Mouse (Mus musculus) left cerebral cortex, adult 2 months (tissue): ENCODE data around the gene Slfn8. TPM values are rescaled to one million over a fixed set of nuclear protein-coding genes. Genes with fewer than 3 reads are reported as not detected.
"Not testable (repeated sequence)": the region's sequence is repeated elsewhere in the genome, so short reads cannot be mapped to it uniquely, and the experiment has no call there.

ENCODE experiments used
- DNase-seq, 2 experiments: peaks; one replicate each; pipeline ENCODE4 v3.0.0; 2021 to 2022; ENCODE audit warnings: low spot score in 2 of 2, mixed read lengths in 1 of 2; ENCODE audit errors: extremely low spot score in 1 of 2
- H3K27ac ChIP-seq: fragments of 200-600 bp; 2 replicates; pipeline ENCODE4 v1.8.1; 2022
- H3K4me3 ChIP-seq: fragments of 200-600 bp; 2 replicates; pipeline ENCODE4 v1.8.1; 2022
- CTCF ChIP-seq: fragments of 200-600 bp; IDR thresholded peaks from 2 replicates; pipeline ENCODE4 v1.8.1; 2022; ENCODE audit warnings: antibody characterized with exemption, mild to moderate bottlenecking, moderate library complexity
- intact Hi-C: fragments of 180-260 bp; cut with DNase I; formaldehyde crosslinking; loops from one replicate; pipeline ENCODE4 v1.15.1; 2025
- total RNA-seq, 2 experiments: library from RNA; stranded (reverse); gene quantifications; 2 replicates each; pipeline ENCODE4 v1.2.3; 2021

Gene Slfn8
- total RNA-seq, 2 experiments from 2014 or later = 0.26 to 0.61 TPM

GRCm38 (mm10) chr11:83043891-83044290 is 23.3 kb upstream of the Slfn8 start:
- no peak for DNase-seq
- intact Hi-C loops = no loop called here
- TF ChIP-seq CTCF = no peak

GRCm38 (mm10) chr11:83041000-83041399 is 20.4 kb upstream of the Slfn8 start:
- Histone ChIP-seq H3K27ac (no peak overlapping the region), H3K4me3 (no peak overlapping the region)
- DNase-seq = no peak
- TF ChIP-seq CTCF = no peak
- intact Hi-C loops = no loop called here

More at GRCm38 (mm10) chr11:83043891-83044290, 23.3 kb upstream of the Slfn8 start:
- Histone ChIP-seq H3K4me3 (no peak overlapping the region), H3K27ac (no peak overlapping the region)

GRCm38 (mm10) chr11:83040325-83040724 is 19.7 kb upstream of the Slfn8 start:
- H3K4me3 ChIP-seq = no peak overlapping the region
- no peak for TF ChIP-seq CTCF
- intact Hi-C loops = no loop called here

GRCm38 (mm10) chr11:83039796-83040195 is 19.2 kb upstream of the Slfn8 start:
- H3K4me3 ChIP-seq = no peak overlapping the region
- no peak overlapping the region for H3K27ac ChIP-seq
- no peak for TF ChIP-seq CTCF
- intact Hi-C loops = loop anchor here (2.0 kb wide), 1 partner anchor 21 kb away; no protein-coding TSS in a partner anchor
- DNase-seq = no peak

More at GRCm38 (mm10) chr11:83040325-83040724, 19.7 kb upstream of the Slfn8 start:
- H3K27ac ChIP-seq = no peak overlapping the region
- no peak for DNase-seq

- no peak for DNase-seq
- TF ChIP-seq CTCF = no peak
- Histone ChIP-seq H3K27ac (no peak overlapping the region), H3K4me3 (no peak overlapping the region)
- intact Hi-C loops = loop anchor here (2.0 kb wide), 1 partner anchor 20 kb away; no protein-coding TSS in a partner anchor
These were observed 18.5 kb upstream of the Slfn8 start for GRCm38 (mm10) chr11:83039156-83039555.

GRCm38 (mm10) chr11:83038686-83039085 is 18.1 kb upstream of the Slfn8 start:
- DNase-seq, H3K4me3 ChIP-seq, H3K27ac ChIP-seq: not testable (repeated sequence)
- intact Hi-C loops = loop anchor here (1.0 to 2.0 kb wide), 2 partner anchors 20 to 47 kb away; partner anchors contain the start of gene Slfn9

- H3K4me3 ChIP-seq, DNase-seq, H3K27ac ChIP-seq: not testable (repeated sequence)
- intact Hi-C loops = loop anchor here (2.0 kb wide), 1 partner anchor 19 kb away; no protein-coding TSS in a partner anchor
These were observed 770 bp downstream of the Slfn8 start for GRCm38 (mm10) chr11:83019561-83020519.

GRCm38 (mm10) chr11:83016093-83016492 is 4.5 kb downstream of the Slfn8 start:
- no peak for TF ChIP-seq CTCF
- no peak for DNase-seq
- Histone ChIP-seq H3K4me3 (no peak overlapping the region), H3K27ac (no peak overlapping the region)
- intact Hi-C loops = no loop called here

- no peak for TF ChIP-seq CTCF
- intact Hi-C loops = no loop called here
- no peak overlapping the region for H3K27ac ChIP-seq
- DNase-seq = no peak
- H3K4me3 ChIP-seq = no peak overlapping the region
These were observed 7.3 kb downstream of the Slfn8 start for GRCm38 (mm10) chr11:83013356-83013755.

- peak within 1 kb of the TSS; percentile 53 for H3K4me3 ChIP-seq
- H3K27ac ChIP-seq = no peak within 1 kb of the TSS
- peak in 1 of 2 experiments; percentile 23 for DNase-seq
- TF ChIP-seq CTCF = no peak
- intact Hi-C loops = loop anchor here (1.0 kb wide), 1 partner anchor 47 kb away; no protein-coding TSS in a partner anchor
These were observed 29.0 kb downstream of the Slfn8 start, which contains the start of gene Slfn9 for GRCm38 (mm10) chr11:82991469-82992166. Gene Slfn9, minus strand, starts transcription at chr11:82991830.

GRCm38 (mm10) chr11:82990612-82991385 is 29.8 kb downstream of the Slfn8 start:
- not testable (repeated sequence) for H3K27ac ChIP-seq, DNase-seq
- peak overlapping the region; percentile 53 for H3K4me3 ChIP-seq
- intact Hi-C loops = loop anchor here (1.0 kb wide), 1 partner anchor 48 kb away; no protein-coding TSS in a partner anchor
